Mouse (Mus musculus) hindbrain, embryonic 16.5 days (tissue): ENCODE results near the gene Npl. TPM values are rescaled to one million over a fixed set of nuclear protein-coding genes. Genes with fewer than 3 reads are reported as not detected.
"Not testable (repeated sequence)": the region's sequence is repeated elsewhere in the genome, so short reads cannot be mapped to it uniquely, and the experiment has no call there.

Source experiments
- ATAC-seq: fragments of 200-750 bp; cut with Nextera tagmentation; 2 replicates; pipeline ENCODE4 v1.8.0; 2017; ENCODE audit warnings: moderate TSS enrichment, moderate library complexity
- H3K27ac ChIP-seq: fragments of 300-500 bp; sonication (generic); 2 replicates; pipeline ENCODE4 v1.5.1; 2014; ENCODE audit warnings: low read depth, mild to moderate bottlenecking, control low read depth, low read length, moderate library complexity
- H3K27me3 ChIP-seq: fragments of 300-500 bp; sonication (generic); replicated peaks from 2 replicates; pipeline ENCODE4 v1.6.1; 2014; ENCODE audit warnings: low read length; ENCODE audit not compliant: control insufficient read depth, insufficient read depth
- H3K36me3 ChIP-seq: fragments of 300-500 bp; sonication (generic); 2 replicates; pipeline ENCODE4 v1.6.1; 2014; ENCODE audit warnings: mild to moderate bottlenecking, low read length, moderate library complexity, mixed read lengths; ENCODE audit not compliant: control insufficient read depth, insufficient read depth
- H3K4me1 ChIP-seq: fragments of 300-500 bp; sonication (generic); 2 replicates; pipeline ENCODE4 v1.6.1; 2014; ENCODE audit warnings: low read depth, low read length; ENCODE audit not compliant: control insufficient read depth, insufficient read depth
- H3K4me2 ChIP-seq: fragments of 300-500 bp; sonication (generic); 2 replicates; pipeline ENCODE4 v1.6.1; 2014; ENCODE audit warnings: mild to moderate bottlenecking, low read length, control low read depth, moderate library complexity
- H3K4me3 ChIP-seq: fragments of 300-500 bp; sonication (generic); 2 replicates; pipeline ENCODE4 v1.5.1; 2014; ENCODE audit warnings: mild to moderate bottlenecking, low read length, control low read depth, moderate library complexity
- H3K9ac ChIP-seq: fragments of 300-500 bp; sonication (generic); 2 replicates; pipeline ENCODE4 v1.6.1; 2014; ENCODE audit warnings: low read depth, mild to moderate bottlenecking, control low read depth, low read length, moderate library complexity
- H3K9me3 ChIP-seq: fragments of 300-500 bp; sonication (generic); 2 replicates; pipeline ENCODE4 v1.6.1; 2014; ENCODE audit warnings: mild to moderate bottlenecking, low read length, moderate library complexity; ENCODE audit not compliant: control insufficient read depth
- WGBS: fragments of 180-500 bp; shearing (Covaris S2); extraction: QIAGEN DNeasy Blood & Tissue Kit; methylation state at CpG from one replicate; pipeline ENCODE4 v1.1.7; 2014; 5-methylcytosine and 5-hydroxymethylcytosine counted together
- polyA plus RNA-seq: library from polyadenylated mRNA; unstranded; fragments of >200 nt; fragmentation: Nextera tagmentation; extraction: Ambion mirVana; gene quantifications from 2 replicates; pipeline ENCODE4 v1.2.1, GENCODE M21; 2015

Npl gene
- polyA plus RNA-seq, 1 experiment from 2014 or later: 17.4 TPM

DNA sequence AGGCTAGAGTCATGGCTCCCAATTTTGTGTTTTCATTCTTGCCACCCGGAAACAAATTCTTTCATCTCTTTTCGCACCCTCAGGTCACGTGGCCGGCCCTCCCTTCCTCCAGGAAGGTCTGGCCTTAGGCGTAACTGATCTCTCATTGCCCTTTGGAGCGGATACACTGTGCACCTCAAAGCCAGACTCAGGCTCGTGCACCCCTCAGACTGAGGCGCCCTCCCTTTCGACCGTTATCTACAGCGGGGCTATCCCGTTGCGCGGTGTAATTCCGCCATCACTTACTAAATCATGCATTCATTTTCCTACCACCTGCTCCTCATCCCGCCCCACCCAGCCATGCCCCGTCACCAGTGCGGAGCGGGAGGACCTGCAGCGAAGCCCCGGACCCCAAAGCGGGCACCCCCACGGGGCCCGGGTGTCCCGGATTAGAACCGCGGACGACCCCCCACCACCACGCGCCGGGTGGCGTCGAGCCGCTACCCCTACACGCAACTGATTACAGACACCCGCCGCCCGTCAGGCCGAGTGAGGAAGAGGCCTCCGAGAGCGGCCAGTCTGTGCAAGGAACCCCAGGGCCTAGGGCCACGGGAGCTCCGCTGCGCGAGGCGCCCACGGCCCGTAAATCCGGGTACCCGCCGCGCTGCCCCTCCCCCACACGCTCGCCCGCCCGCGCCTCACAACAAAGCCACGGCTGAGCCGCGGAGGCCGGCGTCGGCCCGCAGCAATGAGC is 62.9 kb downstream of the Npl start:
- H3K4me3 ChIP-seq: peak overlapping the region; percentile 92
- no peaks in the 10 kb centered on the region for H3K27me3 ChIP-seq
- WGBS: under 1% methylated on average over 48 of the region's 64 CpGs
- no peaks in the 10 kb centered on the region for H3K9me3 ChIP-seq
- no peaks in the 10 kb centered on the region for H3K36me3 ChIP-seq
- peak; percentile 83 for ATAC-seq
- H3K9ac ChIP-seq: peak overlapping the region; percentile 97
- H3K27ac ChIP-seq: peak overlapping the region; percentile 91
- peak overlapping the region; percentile 93 for H3K4me2 ChIP-seq
- H3K4me1 ChIP-seq: peaks cover 24% of the 10 kb centered on the region

DNA sequence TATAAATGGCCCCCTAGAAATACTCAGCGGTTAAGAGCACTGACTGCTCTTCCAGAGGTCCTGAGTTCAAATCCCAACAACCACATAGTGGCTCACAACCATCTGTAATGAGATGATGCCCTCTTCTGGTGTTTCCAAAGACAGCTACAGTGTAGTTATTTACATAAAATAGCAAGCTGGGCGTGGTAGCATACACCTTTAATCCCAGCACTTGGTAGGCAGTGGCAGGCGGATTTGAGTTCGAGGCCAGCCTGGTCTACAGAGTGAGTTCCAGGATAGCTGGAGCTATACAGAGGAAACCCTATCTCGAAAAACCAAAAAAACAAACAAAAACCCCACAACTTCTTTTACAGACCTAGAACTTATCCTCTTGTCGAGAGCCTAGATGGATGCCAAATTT is 63.7 kb downstream of the Npl start:
- H3K27me3 ChIP-seq, H3K27ac ChIP-seq, H3K9me3 ChIP-seq, H3K36me3 ChIP-seq, ATAC-seq: not testable (repeated sequence)
- H3K9ac ChIP-seq: peak overlapping the region; percentile 97
- H3K4me1 ChIP-seq: peaks cover 24% of the 10 kb centered on the region
- WGBS: 7% methylated on average over 6 of the region's 6 CpGs
- peak overlapping the region; percentile 92 for H3K4me3 ChIP-seq
- H3K4me2 ChIP-seq: peak overlapping the region; percentile 93

DNA sequence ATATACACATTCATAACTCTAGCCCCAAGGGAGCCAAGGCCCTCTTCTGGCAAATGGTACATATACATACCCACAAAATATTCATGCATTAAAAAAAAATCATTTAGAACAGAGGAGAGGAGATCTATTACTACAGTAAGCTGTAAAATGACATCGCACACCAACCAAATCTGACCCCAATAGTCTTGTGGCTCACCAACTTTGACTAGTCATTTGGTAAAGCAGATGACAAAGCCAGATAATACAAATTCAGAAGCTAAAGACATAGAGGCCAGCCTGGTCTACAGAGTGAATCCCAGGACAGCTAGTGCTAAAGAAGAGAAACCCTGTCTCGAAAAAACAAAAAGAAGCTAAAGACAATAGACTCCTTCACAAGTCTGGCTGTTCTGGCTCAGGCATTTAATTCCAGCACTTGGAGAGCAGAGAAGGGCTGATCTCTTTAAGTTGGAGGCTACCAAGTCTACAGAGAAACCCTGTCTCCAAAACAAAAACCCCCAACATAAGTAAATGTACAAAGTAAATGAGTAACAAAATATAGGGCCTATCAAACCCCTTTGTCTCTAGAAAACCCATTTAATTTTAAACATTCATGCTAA is 64.5 kb downstream of the Npl start:
- 41% methylated on average over 2 of the region's 2 CpGs for WGBS
- H3K27ac ChIP-seq: no peak overlapping the region
- no peak for ATAC-seq
- H3K36me3 ChIP-seq: peaks cover 9% of the 10 kb centered on the region
- no peak overlapping the region for H3K9ac ChIP-seq
- peak overlapping the region; percentile 25 for H3K4me3 ChIP-seq
- no peaks in the 10 kb centered on the region for H3K9me3 ChIP-seq
- H3K4me1 ChIP-seq: peaks cover 24% of the 10 kb centered on the region
- peak overlapping the region; percentile 93 for H3K4me2 ChIP-seq
- H3K27me3 ChIP-seq: no peaks in the 10 kb centered on the region

DNA sequence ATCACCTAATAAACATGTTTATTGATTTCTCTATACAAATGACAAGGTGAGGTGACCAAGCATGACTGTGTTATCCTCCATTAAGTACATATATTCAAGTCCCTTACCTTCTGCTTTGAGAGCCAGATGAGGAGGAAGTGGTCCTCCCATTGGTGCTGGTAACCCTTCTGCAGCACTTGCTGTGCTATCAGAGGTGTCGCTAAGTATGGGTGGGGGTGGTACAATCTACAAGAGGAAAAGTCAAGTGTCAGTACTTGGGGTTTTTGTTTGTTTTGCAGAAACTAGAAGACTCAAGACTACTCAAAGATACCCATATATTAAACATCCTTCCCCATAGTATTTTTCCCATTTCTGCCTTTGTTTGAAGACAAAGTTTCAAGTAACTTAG is 68.8 kb downstream of the Npl start:
- H3K27me3 ChIP-seq: no peaks in the 10 kb centered on the region
- 73% methylated on average over 1 of the region's 1 CpGs for WGBS

DNA sequence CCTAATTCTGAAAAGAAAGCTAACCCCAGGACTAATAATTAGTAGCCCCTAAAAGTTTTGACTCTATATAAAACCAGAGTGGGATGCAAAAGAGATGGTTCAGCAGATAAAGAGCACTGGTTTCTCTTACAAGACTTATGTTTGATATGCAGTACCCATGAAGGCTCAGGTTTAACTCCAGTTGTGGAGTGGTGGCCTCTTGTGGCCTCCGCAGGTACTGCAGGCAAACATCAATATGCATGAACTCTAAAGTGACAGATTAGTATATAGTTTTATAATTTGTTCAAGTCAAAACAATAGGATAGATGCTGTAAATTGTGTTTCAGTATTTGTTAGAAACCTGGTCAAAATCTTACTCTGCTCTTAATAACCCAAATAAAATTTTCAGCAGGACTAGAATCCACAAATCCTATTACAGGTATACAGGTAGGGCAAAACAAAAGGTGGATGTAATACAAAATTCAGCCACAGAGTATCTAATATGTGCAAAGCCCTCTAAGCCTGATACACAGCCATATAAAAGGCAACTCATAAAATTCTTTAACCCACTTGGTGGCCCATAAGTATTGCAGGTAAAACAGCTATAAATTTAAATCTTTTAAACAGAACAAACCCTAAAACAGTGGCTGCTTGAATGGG is 69.3 kb downstream of the Npl start:
- H3K36me3 ChIP-seq: peaks cover 32% of the 10 kb centered on the region
- no peak overlapping the region for H3K4me3 ChIP-seq
- WGBS: 54% methylated on average over 1 of the region's 1 CpGs
- no peaks in the 10 kb centered on the region for H3K27me3 ChIP-seq
- H3K4me2 ChIP-seq: no peak overlapping the region
- no peak overlapping the region for H3K9ac ChIP-seq
- H3K4me1 ChIP-seq: peaks cover 18% of the 10 kb centered on the region
- no peak for ATAC-seq
- H3K27ac ChIP-seq: no peak overlapping the region
- no peaks in the 10 kb centered on the region for H3K9me3 ChIP-seq

More for the DNA sequence above, 68.8 kb downstream of the Npl start:
- H3K27ac ChIP-seq: no peak overlapping the region
- H3K9me3 ChIP-seq: no peaks in the 10 kb centered on the region
- H3K36me3 ChIP-seq: peaks cover 32% of the 10 kb centered on the region
- H3K9ac ChIP-seq: no peak overlapping the region
- no peak for ATAC-seq
- peaks cover 21% of the 10 kb centered on the region for H3K4me1 ChIP-seq
- H3K4me3 ChIP-seq: no peak overlapping the region
- no peak overlapping the region for H3K4me2 ChIP-seq

DNA sequence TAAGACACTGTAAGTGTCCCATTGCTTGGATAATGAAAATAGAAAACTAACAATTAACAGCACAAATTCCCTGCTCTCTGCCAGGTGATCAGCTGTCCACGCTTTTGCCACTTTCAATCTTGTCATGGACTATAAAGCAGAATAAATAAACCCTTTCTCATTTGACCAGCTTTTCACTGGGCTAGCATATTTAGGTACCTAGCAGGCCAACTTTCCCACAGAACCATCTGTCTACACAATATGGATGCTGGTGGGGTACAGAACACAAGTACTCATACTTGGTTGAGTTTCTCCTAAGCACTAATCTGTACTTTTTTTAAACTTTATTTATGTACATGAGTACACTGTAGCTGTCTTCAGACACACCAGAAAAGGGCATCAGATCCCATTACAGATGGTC is 70.5 kb downstream of the Npl start:
- Histone ChIP-seq H3K36me3 (peaks cover 35% of the 10 kb centered on the region), H3K4me3 (no peak overlapping the region), H3K4me2 (no peak overlapping the region), H3K9ac (no peak overlapping the region), H3K27ac (no peak overlapping the region), H3K27me3 (no peaks in the 10 kb centered on the region), H3K4me1 (peaks cover 6% of the 10 kb centered on the region), H3K9me3 (no peaks in the 10 kb centered on the region)
- no peak for ATAC-seq
- 77% methylated on average over 1 of the region's 1 CpGs for WGBS

DNA sequence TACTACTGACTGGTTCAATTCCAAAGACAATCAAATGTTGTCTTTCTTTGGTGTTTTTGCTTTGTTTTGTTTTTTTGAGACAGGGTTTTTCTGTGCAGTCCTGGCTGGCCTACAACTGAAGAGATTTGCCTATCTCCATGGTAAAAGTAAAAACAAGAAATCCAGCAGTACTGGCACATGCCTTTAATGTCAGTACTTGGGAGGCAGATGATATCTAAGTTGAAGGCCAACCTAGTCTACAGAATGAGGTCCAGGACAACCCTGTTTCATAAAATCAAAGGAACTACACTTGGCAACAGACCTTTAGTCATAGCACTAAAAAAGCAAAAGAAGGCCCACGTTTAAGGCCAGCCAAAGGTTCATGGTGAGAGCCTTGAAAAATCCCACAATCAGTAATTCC is 88.0 kb downstream of the Npl start:
- Histone ChIP-seq H3K4me3 (no peak overlapping the region), H3K9ac (no peak overlapping the region), H3K4me2 (no peak overlapping the region), H3K36me3 (peaks cover 47% of the 10 kb centered on the region), H3K4me1 (no peaks in the 10 kb centered on the region), H3K9me3 (no peaks in the 10 kb centered on the region), H3K27ac (no peak overlapping the region), H3K27me3 (no peaks in the 10 kb centered on the region)
- WGBS: 89% methylated on average over 1 of the region's 1 CpGs
- ATAC-seq: no peak

DNA sequence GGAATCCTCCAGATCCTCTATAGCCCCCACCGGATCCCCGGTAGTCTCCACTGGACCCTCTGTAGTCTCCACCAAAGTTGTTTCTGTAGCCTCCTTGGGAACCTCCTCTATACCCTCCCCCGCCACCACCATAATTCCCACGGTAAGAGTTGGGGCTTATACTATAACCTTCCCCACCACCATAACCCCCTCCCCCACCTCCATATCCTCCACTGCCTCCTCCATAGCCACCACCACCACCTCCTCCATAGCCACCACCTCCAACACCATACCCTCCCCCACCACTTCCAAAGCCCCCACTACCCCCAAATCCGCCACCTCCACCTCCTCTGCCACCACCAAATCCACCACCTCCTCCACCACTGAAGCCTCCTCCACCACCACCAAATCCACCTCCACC is 93.7 kb downstream of the Npl start:
- Histone ChIP-seq H3K36me3 (peaks cover 29% of the 10 kb centered on the region), H3K9me3 (no peaks in the 10 kb centered on the region), H3K27me3 (no peaks in the 10 kb centered on the region), H3K4me3 (no peak overlapping the region), H3K27ac (no peak overlapping the region), H3K9ac (no peak overlapping the region), H3K4me1 (no peaks in the 10 kb centered on the region), H3K4me2 (no peak overlapping the region)
- 88% methylated on average over 5 of the region's 5 CpGs for WGBS
- peak; percentile 21; the same call in 1 of the 2 replicates for ATAC-seq

DNA sequence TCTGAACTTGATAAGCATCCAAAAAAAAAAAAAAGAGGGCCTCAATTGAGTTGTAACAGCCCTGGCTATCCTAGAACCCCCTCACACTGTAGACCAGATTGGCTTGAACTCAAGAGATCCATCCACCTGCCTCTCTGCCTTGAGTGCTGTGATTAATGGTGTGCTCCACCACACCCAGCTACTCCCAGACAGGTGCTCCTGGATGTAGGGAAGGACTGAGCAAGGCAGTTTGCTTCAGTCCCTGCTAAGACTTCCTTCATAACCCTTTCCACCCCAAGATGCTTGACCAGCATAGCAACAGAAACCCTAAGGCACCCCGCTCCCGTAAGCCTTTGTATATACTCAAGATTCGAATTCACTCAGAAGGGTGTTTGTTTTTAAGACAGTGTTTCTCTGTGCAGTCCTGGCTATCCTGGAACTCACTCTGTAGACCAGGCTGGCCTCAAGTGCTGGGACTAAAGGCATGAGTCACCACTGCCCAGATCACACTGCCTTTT is 96.7 kb downstream of the Npl start:
- Histone ChIP-seq H3K9me3 (no peaks in the 10 kb centered on the region), H3K9ac (no peak overlapping the region), H3K27ac (no peak overlapping the region), H3K4me3 (no peak overlapping the region), H3K27me3 (no peaks in the 10 kb centered on the region), H3K4me2 (no peak overlapping the region), H3K36me3 (peaks cover 14% of the 10 kb centered on the region), H3K4me1 (no peaks in the 10 kb centered on the region)
- 89% methylated on average over 3 of the region's 3 CpGs for WGBS
- ATAC-seq: peak; percentile 34; the same call in 1 of the 2 replicates
